Mouse (Mus musculus): ENCODE data around the gene Kcnj14.

DNA sequence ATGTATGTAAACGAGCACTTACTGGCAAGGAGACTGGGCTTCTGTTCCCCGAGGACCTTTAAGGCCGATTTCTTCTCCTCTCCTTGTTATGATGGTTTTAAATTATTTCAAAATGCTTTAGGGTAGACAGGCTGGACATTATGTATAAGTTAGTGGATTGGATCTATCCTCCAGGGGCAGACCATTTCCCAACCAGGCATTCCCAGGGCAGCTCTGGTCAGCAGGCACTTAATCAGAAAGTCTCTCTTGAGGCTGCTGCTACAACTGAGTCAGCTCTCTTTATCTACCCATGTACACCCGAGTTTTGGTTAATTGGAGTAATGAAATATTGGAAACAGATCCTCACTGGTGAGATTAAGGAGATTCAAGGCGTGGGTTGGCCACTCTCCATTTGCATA is 6.5 kb upstream of the Kcnj14 start:
- TF ChIP-seq GATA1 (IDR thresholded peaks at IDR 0.05; ENCODE audit: borderline replicate concordance, low read length), result no peak
- no peak for TF ChIP-seq FLI1 (IDR thresholded peaks at IDR 0.05; ENCODE audit: low read length)
